Mouse (Mus musculus) heart, embryonic 15.5 days (tissue): ENCODE measurements around the gene Tcf7. TPM values are rescaled to one million over a fixed set of nuclear protein-coding genes. Genes with fewer than 3 reads are reported as not detected.

Experiments
- ATAC-seq: fragments of 200-750 bp; cut with Nextera tagmentation; replicated peaks from 2 replicates; pipeline ENCODE4 v1.8.0; 2017; ENCODE audit warnings: low read depth, moderate TSS enrichment; ENCODE audit not compliant: insufficient number of reproducible peaks, insufficient read depth, low FRiP score
- H3K27ac ChIP-seq: fragments of 300-500 bp; sonication (generic); 2 replicates; pipeline ENCODE4 v1.5.1; 2015; ENCODE audit warnings: mild to moderate bottlenecking, inconsistent platforms
- H3K27me3 ChIP-seq: fragments of 300-500 bp; sonication (generic); 2 replicates; pipeline ENCODE4 v1.6.1; 2015; ENCODE audit warnings: inconsistent platforms
- H3K36me3 ChIP-seq: fragments of 300-500 bp; sonication (generic); 2 replicates; pipeline ENCODE4 v1.6.1; 2015; ENCODE audit warnings: mild to moderate bottlenecking, inconsistent platforms
- H3K4me1 ChIP-seq: fragments of 300-500 bp; sonication (generic); replicated peaks from 2 replicates; pipeline ENCODE4 v1.6.1; 2015; ENCODE audit warnings: inconsistent platforms
- H3K4me2 ChIP-seq: fragments of 300-500 bp; sonication (generic); 2 replicates; pipeline ENCODE4 v1.6.1; 2015; ENCODE audit warnings: inconsistent platforms, mild to moderate bottlenecking, moderate library complexity
- H3K4me3 ChIP-seq: fragments of 300-500 bp; sonication (generic); 2 replicates; pipeline ENCODE4 v1.5.1; 2015; ENCODE audit warnings: mild to moderate bottlenecking, inconsistent platforms
- H3K9ac ChIP-seq: fragments of 300-500 bp; sonication (generic); 2 replicates; pipeline ENCODE4 v1.6.1; 2015; ENCODE audit warnings: mild to moderate bottlenecking, inconsistent platforms
- H3K9me3 ChIP-seq: fragments of 300-500 bp; sonication (generic); replicated peaks from 2 replicates; pipeline ENCODE4 v1.6.1; 2016; ENCODE audit warnings: inconsistent platforms
- WGBS: fragments of 180-500 bp; shearing (Covaris S2); methylation state at CpG from one replicate; pipeline ENCODE4 v1.1.7; 2015; ENCODE audit warnings: mixed read lengths; 5-methylcytosine and 5-hydroxymethylcytosine counted together
- polyA plus RNA-seq: library from polyadenylated mRNA; unstranded; fragments of >200 nt; fragmentation: Nextera tagmentation; extraction: Ambion mirVana; gene quantifications from 2 replicates; pipeline ENCODE4 v1.2.1, GENCODE M21; 2015

Gene Tcf7
- polyA plus RNA-seq, 1 experiment from 2014 or later = 5.0 TPM

- no peak overlapping the region for H3K27ac ChIP-seq
- H3K4me3 ChIP-seq = 0 out of 2 replicates have a peak overlapping the region, but pooled peaks have one; percentile 64
- peaks cover 15% of the 10 kb centered on the region for H3K36me3 ChIP-seq
- H3K4me1 ChIP-seq = peaks cover 20% of the 10 kb centered on the region
- no peak overlapping the region for H3K9ac ChIP-seq
- WGBS = 96% methylated on average over 1 of the region's 1 CpGs
- ATAC-seq = no peak
- H3K4me2 ChIP-seq = peak overlapping the region; percentile 63; the same call in 1 of the 2 replicates
- no peaks in the 10 kb centered on the region for H3K9me3 ChIP-seq
- no peaks in the 10 kb centered on the region for H3K27me3 ChIP-seq
Measured at GRCm38 (mm10) chr11:52233906-52234305, 48.9 kb downstream of the Tcf7 start.

- WGBS = 20% methylated on average over 3 of the region's 3 CpGs
- H3K27ac ChIP-seq = no peak overlapping the region
- peak overlapping the region; percentile 80 for H3K9ac ChIP-seq
- H3K4me1 ChIP-seq = peaks cover 20% of the 10 kb centered on the region
- H3K4me3 ChIP-seq = peak overlapping the region; percentile 64
- H3K36me3 ChIP-seq = peaks cover 8% of the 10 kb centered on the region
- no peaks in the 10 kb centered on the region for H3K27me3 ChIP-seq
- no peaks in the 10 kb centered on the region for H3K9me3 ChIP-seq
- no peak for ATAC-seq
- H3K4me2 ChIP-seq = peak overlapping the region; percentile 63
Measured at GRCm38 (mm10) chr11:52233043-52233653, 49.7 kb downstream of the Tcf7 start.

DNA sequence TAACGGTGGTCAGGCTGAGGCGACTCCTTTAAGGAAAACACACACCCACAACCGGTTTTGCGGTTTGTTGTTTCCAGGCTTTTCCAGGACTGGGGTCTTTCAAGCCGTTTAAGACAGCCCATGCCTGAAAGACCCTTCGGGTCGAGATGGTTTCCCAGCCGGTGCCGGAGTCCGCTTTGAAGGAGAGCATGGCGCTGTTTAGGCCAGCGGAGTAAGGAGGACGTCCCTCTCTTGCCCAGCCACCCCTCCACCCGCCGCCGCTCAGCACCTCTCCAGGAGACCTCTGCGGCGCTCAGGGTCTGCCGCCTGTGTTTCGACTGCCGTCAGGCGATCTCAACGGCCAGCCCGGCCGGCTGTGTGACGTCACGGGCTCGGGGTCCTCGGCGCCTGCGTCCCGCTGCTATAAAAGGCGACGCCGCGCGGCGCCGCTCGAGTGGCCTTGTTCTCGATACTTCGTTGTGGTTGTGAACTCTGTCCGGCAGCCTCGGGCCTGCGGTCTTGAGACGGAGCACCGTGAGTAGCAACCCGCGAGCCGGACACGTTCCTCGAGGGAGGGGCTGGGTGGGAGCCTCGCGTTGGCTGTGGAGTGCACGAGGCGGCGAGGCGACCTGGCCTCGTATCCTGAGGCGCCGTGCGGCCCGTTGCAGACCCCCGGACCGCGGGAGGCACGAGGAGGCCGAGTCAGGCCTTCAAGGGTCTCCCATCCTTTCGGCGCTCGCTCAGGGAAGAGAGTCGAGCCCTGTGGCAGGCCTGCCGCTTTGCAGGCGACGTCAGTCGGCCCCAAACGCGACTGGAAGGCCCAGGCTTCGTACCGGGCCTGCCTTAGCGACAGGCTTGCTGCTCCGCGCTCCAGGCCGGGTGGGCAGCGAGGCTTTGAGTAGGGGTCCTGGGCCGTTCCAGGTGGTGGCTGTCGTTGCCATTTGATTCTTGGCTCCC, 50.9 kb downstream of the Tcf7 start, which contains the start of gene Skp1a:
Gene Skp1a, plus strand, starts transcription at position 390 of the 936 bp plus-strand sequence.
- Histone ChIP-seq H3K36me3 (no peaks in the 10 kb centered on the region), H3K9ac (peak within 1 kb of the TSS; percentile 80), H3K27me3 (no peaks in the 10 kb centered on the region), H3K4me2 (peak within 1 kb of the TSS; percentile 63), H3K27ac (peak within 1 kb of the TSS; percentile 99), H3K4me3 (peak within 1 kb of the TSS; percentile 64), H3K4me1 (peaks cover 20% of the 10 kb centered on the region), H3K9me3 (no peaks in the 10 kb centered on the region)
- peak; percentile 81 for ATAC-seq
- WGBS = under 1% methylated on average over 87 of the region's 87 CpGs

DNA sequence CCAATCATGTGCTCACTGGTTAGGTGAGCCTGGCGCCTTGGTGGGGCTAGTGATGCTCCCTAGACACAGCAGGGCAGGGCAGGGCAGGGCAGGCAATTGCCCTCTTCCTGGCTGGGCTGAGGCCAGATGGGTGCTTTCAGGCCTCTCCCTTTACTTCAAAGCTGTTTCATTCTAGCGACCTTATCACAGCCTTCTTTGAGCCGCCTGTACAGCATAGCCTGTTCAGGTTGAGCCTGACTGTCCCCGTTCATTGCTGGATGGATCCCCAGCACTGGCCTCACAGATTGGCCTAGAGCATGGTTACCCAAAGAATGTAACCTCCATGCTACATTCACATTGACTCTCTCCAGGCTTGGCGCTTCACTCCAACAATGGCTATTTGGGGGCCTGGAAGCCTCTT, 52.1 kb downstream of the Tcf7 start:
- 56% methylated on average over 5 of the region's 5 CpGs for WGBS
- no peaks in the 10 kb centered on the region for H3K27me3 ChIP-seq
- H3K4me2 ChIP-seq = peak overlapping the region; percentile 63
- 0 out of 2 replicates have a peak overlapping the region, but pooled peaks have one; percentile 80 for H3K9ac ChIP-seq
- peak overlapping the region; percentile 64 for H3K4me3 ChIP-seq
- ATAC-seq = no peak
- no peak overlapping the region for H3K27ac ChIP-seq
- no peaks in the 10 kb centered on the region for H3K36me3 ChIP-seq
- H3K4me1 ChIP-seq = peaks cover 20% of the 10 kb centered on the region
- H3K9me3 ChIP-seq = no peaks in the 10 kb centered on the region

DNA sequence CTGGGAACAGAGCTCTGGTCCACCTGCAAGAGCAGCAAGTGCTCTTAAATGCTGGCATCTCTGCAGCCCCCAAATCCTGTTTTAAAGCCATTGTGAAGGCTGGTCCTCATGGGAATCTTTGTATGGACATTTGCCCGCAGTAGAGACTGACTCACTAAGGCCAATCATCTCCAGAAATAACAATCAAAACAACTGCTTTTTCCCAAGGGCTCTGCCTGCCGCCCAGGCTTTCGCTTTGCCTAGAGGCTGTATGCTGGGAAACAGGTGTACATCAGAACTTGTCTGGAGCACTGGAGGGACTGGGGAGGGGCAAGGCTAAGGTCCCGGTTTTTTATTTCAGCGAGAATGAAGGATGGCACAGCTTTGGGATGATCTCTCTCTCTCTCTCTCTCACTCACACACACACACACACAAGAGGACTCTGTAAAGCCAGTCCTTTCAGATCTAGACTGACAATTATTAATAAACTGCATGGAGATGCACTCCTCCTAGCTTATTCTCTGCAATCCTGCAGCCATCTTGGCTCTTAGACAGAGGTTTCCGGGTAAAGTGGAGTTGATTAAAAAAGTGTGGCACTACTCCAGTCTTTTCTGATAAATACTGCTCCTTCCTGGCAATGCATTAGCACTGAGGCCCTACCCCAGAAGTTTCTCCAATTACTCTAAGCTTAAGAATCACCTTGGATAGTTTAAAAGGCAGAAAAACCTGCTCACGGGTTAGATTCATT, 53.9 kb downstream of the Tcf7 start:
- H3K4me2 ChIP-seq = no peak overlapping the region
- peaks cover 16% of the 10 kb centered on the region for H3K4me1 ChIP-seq
- peaks cover 3% of the 10 kb centered on the region; the same call in 1 of the 2 replicates for H3K27me3 ChIP-seq
- H3K27ac ChIP-seq = no peak overlapping the region
- 76% methylated on average over 7 of the region's 7 CpGs for WGBS
- no peaks in the 10 kb centered on the region for H3K36me3 ChIP-seq
- H3K9ac ChIP-seq = no peak overlapping the region
- H3K9me3 ChIP-seq = no peaks in the 10 kb centered on the region
- no peak overlapping the region for H3K4me3 ChIP-seq
- ATAC-seq = no peak

DNA sequence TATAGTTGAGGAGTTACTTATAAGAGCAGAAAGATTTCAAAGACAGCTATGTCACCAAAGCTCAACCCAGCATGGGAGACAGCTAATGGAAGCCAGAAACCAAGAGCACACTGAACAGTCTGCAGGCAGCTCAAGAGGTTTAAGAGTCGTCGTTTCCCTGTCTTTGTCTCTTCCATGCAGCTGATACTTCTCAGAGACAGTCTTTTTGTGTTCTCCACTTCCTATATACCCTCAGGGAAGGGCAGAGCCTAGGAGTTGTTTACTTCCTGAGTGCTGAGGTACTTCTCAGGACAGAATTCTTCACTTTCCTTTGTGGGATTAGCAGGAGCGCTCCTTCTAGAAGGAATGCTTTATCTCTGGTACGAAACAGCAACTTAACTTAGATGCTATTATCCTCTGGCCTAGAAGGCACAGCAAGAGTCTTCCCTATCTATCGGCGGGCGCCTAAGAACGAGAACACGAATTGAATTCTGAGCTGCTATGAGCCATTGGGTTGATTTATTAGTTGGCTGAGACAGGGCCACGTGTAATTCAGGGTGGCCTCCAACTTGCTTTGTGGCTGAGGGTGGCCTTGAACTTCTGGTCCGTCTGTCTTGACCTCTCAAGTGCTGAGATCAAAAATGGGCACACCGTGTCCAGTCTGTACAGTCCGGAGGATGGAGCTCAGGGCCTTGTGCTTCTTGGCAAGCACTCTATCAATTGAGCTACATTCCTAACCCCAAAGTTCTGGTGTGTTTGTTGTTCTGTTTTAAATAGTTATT, 55.2 kb downstream of the Tcf7 start:
- no peak overlapping the region for H3K27ac ChIP-seq
- no peak overlapping the region for H3K4me3 ChIP-seq
- H3K4me2 ChIP-seq = no peak overlapping the region
- H3K9ac ChIP-seq = no peak overlapping the region
- no peak for ATAC-seq
- H3K36me3 ChIP-seq = no peaks in the 10 kb centered on the region
- peaks cover 3% of the 10 kb centered on the region; the same call in 1 of the 2 replicates for H3K27me3 ChIP-seq
- 73% methylated on average over 13 of the region's 13 CpGs for WGBS
- H3K9me3 ChIP-seq = no peaks in the 10 kb centered on the region
- peaks cover 11% of the 10 kb centered on the region for H3K4me1 ChIP-seq

- no peaks in the 10 kb centered on the region for H3K9me3 ChIP-seq
- H3K36me3 ChIP-seq = no peaks in the 10 kb centered on the region
- WGBS = 79% methylated on average over 3 of the region's 3 CpGs
- no peak for ATAC-seq
- no peak overlapping the region for H3K4me3 ChIP-seq
- H3K9ac ChIP-seq = no peak overlapping the region
- no peak overlapping the region for H3K4me2 ChIP-seq
- H3K27ac ChIP-seq = no peak overlapping the region
- peaks cover 3% of the 10 kb centered on the region; the same call in 1 of the 2 replicates for H3K27me3 ChIP-seq
- peaks cover 11% of the 10 kb centered on the region for H3K4me1 ChIP-seq
Measured at GRCm38 (mm10) chr11:52227053-52227452, 55.8 kb downstream of the Tcf7 start.

- H3K27me3 ChIP-seq = peaks cover 3% of the 10 kb centered on the region; the same call in 1 of the 2 replicates
- no peaks in the 10 kb centered on the region for H3K9me3 ChIP-seq
- no peak overlapping the region for H3K4me2 ChIP-seq
- no peaks in the 10 kb centered on the region for H3K36me3 ChIP-seq
- H3K9ac ChIP-seq = no peak overlapping the region
- WGBS = 64% methylated on average over 3 of the region's 3 CpGs
- no peak for ATAC-seq
- no peak overlapping the region for H3K27ac ChIP-seq
- peaks cover 11% of the 10 kb centered on the region for H3K4me1 ChIP-seq
- H3K4me3 ChIP-seq = no peak overlapping the region
Measured at GRCm38 (mm10) chr11:52225986-52226599, 56.7 kb downstream of the Tcf7 start.

- Histone ChIP-seq H3K9me3 (no peaks in the 10 kb centered on the region), H3K27me3 (peaks cover 3% of the 10 kb centered on the region; the same call in 1 of the 2 replicates), H3K9ac (no peak overlapping the region), H3K27ac (no peak overlapping the region), H3K36me3 (no peaks in the 10 kb centered on the region), H3K4me2 (peak overlapping the region; percentile 59), H3K4me1 (0 out of 2 replicates have a peak, but pooled peaks cover 5% of the 10 kb centered on the region), H3K4me3 (peak overlapping the region; percentile 28)
- ATAC-seq = no peak
- 7% methylated on average over 19 of the region's 19 CpGs for WGBS
Measured at GRCm38 (mm10) chr11:52223968-52224682, 58.7 kb downstream of the Tcf7 start.

DNA sequence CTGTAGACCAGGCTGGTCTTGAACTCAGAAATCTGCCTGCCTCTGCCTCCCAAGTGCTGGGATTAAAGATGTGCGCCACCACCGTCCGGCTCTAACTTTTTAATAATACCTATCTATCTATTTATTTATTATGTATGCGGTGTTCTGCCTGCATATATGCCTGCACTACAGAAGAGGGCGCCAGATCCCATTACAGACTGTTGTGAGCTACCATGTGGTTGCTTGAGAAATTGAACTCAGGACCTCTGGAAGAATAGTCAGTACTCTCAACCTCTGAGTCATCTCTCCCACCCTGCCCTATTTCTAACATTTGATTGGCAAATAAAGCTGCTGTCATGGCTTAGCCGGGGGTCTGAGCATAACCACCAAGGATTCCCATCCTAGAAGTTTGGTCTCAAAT, 59.9 kb downstream of the Tcf7 start:
- H3K9me3 ChIP-seq = no peaks in the 10 kb centered on the region
- H3K9ac ChIP-seq = no peak overlapping the region
- peaks cover 3% of the 10 kb centered on the region; the same call in 1 of the 2 replicates for H3K27me3 ChIP-seq
- ATAC-seq = no peak
- H3K4me2 ChIP-seq = no peak overlapping the region
- H3K4me3 ChIP-seq = no peak overlapping the region
- 0 out of 2 replicates have a peak, but pooled peaks cover 5% of the 10 kb centered on the region for H3K4me1 ChIP-seq
- H3K27ac ChIP-seq = no peak overlapping the region
- 71% methylated on average over 6 of the region's 6 CpGs for WGBS
- no peaks in the 10 kb centered on the region for H3K36me3 ChIP-seq
